Mouse (Mus musculus): Measurements from ENCODE around the gene Nme7. TPM values are rescaled to one million over a fixed set of nuclear protein-coding genes. Genes with fewer than 3 reads are reported as not detected.

Nme7 gene
- total RNA-seq, 2 experiments from 2014 or later = 6.1 to 6.2 TPM

DNA sequence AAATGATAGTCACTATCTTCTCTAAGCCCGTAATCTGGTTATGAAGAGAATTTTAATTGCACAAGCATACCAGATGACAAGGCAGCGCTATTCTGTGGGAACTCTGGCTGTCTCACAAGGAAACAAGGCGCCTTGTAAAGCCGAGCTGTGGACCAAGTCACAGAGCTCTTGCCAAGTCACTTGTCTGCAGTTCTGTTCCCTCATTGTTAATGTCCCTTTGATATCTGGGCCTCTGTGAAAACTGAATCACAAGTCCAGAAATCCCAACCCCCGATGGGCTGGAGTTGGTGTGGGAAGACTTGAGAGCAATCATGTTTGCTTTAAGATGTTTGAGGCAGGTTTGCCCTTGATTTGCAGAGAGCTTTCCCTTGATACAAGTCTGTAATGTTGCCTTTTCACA lies 16.8 kb downstream of the Nme7 start:
- no peak for DNase-seq

DNA sequence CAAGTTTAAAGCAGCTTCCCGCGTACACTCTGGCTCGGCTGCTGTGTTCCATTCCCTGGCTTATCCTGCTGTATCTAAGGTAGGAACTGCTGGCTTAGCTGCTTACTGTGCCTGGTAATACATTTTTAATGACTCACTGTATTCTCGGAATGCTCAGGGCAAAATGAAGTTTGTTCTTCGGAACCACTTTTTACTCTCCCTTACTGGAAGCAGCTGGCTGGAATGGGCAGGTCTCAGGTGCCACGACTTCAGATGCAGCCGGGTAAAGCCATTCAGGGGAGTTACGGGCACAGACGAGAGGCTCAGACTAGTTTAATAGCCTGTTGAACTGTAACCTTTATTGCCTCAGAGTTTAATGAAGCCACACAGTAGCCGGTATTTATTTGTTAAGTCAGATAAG lies 17.5 kb downstream of the Nme7 start:
- no peak for DNase-seq

GRCm38 (mm10) chr1:164322987-164323650 lies 19.2 kb downstream of the Nme7 start:
- DNase-seq = no peak

DNA sequence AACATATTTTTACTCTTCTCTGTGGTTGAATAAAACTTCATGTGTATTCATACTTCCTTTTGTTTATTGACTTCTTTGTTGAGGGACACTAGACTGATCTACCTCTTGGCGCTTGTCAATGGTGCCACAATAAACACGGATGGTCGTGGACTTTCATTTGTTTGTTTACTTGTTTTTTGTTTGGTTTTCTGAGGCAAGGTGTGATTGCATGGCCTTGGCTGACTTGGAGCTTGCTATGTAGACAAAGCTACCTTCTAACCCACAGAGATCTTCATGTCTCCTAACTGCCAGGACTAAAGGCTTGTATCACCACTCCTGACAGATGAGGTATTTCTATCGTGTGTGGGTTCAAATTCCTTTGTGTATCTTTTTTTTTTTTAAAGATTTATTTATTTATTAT lies 20.3 kb downstream of the Nme7 start:
- no peak for DNase-seq

GRCm38 (mm10) chr1:164324878-164325277 lies 21.0 kb downstream of the Nme7 start:
- DNase-seq = no peak

- DNase-seq = no peak
Observed at GRCm38 (mm10) chr1:164326600-164327155, 22.8 kb downstream of the Nme7 start.

GRCm38 (mm10) chr1:164327764-164328163 lies 23.8 kb downstream of the Nme7 start:
- DNase-seq = no peak

- no peak for DNase-seq
Observed at GRCm38 (mm10) chr1:164332559-164332958, 28.6 kb downstream of the Nme7 start.

DNA sequence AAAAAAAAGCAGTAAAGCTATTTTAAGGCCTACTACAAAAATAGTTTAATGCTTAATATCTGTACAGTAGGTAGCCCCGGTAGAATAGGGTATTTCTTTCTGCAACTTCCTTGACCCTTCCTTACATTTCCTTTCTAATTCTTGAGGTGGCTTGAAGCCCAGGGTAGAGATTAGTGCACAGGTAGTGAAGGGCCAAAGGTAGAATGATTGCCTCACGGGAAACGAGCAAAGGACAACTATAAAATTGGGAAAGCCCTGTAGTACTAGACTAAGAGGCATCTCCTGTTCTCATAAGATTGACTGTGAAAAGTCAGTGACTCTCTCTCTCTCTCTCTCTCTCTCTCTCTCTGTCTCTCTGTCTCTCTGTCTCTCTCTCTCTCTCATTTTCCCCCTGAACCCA lies 31.5 kb downstream of the Nme7 start:
- DNase-seq = no peak

DNA sequence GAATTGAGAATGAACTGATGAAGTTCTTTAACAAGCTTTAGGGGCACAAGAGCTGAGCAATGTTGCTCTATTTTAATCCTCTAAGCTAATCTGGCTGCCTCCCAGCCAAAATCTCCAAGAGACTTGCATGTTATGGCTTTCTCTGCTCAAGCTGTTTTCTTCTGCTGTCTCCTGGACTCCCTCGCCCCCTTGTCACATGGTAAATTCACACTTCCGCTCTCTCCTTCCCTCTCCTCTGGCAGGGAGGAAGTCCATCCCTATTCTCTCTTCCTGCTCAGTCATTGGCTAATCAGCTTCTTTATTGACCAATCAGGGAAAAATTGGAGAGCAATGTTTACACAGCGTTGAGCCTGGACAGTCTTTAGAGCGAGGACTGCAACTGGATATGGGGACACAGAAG lies 31.9 kb downstream of the Nme7 start:
- DNase-seq = no peak

DNA sequence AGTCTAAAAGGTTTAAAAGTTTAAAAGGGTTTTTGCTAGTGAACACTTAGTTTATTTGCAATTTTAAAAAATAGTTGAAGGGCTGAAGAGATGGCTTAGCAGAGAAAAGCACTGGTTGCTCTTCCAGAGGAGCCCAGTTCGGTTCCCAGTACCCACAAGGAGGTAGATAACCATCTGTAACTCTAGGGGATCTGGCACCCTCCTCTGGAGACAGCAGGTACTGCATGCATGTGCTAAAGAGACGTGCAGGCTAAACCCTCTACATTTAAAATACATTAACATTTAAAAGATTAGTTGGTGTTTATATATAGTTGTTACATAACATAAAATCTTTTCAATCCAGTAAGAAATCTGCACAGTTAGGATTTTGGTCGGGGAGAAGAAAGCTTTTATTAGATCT lies 38.2 kb downstream of the Nme7 start:
- DNase-seq = peak; percentile 20

DNA sequence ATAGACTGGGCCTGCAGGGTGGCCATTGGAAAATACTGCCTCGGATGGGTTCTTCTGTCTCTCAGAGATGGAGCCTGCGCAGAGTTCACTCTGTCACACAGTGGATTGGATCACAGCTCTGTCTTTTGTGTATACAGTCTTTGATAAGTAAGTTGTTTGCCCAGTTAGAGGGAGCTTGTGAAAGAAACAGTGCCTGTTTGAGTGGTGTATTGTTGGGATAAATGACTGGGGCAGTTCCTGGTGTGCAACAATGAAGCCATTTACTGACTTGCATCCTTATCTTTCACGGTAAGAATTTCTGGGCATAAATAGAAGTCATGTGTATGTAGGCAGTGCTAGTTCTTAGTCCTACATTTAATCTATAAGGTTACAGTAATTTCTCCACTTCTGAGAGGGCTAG lies 49.5 kb downstream of the Nme7 start:
- DNase-seq = no peak

DNA sequence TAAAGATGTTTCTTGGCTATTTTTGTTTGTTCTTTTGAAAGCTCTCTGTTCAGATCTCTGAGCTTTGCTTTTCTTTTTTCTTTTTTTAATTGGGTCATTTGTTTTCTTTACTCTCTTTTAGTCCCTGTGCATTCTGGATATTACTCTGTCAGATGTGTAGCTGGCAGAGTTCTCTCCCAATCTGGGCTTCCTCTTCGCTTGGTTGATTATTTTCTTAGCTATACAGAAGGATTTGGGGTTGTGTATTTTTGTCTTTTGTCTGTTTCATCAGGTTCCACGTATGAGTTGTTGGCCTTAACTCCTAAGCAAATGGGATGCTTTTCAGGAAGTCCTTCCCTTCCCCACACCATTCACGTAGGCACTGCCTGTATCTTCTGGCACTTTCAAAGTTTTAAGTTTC lies 54.1 kb downstream of the Nme7 start:
- DNase-seq = no peak

GRCm38 (mm10) chr1:164361997-164362396 lies 58.1 kb downstream of the Nme7 start:
- DNase-seq = no peak

DNA sequence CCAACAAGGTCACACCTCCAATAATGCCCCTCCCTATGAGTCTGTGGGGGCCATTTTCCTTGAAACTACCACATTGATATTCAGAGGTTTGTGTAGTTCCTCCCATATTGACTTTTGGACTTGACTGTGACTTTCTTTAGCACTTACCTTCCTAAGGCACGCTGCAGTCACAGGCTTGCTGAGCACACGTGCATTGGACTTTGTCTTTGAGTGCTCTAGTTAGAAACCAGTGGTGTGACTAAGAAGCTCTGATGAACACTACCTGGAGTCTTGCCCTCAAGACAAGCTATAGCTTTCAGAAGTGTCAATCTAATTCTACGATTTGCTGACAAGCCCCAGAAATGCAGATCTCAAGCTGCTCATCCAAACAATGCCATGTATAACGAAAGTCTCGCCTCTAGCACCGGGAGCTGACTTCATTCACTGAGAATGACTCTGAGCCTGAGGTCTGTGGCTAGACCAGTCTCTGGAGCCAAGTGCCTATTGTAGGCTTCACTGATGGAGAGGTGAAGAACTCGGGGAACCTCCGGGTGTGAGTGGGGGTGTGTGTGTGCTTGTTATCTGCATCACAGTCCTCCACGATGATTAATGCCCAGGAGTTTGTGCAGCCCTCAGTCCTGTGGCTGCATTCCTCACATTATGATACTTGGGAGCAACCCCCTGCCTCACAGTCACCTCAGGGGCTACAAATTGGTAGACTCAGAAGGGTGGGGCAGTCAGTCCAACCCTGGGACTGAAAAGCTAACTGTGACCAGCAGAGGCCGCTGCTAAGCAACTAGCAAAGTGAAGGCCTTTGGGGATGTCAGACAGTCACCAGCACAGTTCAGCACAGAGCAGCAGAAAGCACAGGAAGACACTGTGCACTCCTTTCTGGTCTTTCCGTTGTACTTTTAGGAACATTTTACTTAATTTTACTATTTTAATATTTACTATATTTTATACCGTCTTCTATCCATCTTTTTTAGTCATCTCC lies 62.5 kb downstream of the Nme7 start:
- peak; percentile 76 for DNase-seq

GRCm38 (mm10) chr1:164368152-164368551 lies 64.2 kb downstream of the Nme7 start:
- no peak for DNase-seq

DNA sequence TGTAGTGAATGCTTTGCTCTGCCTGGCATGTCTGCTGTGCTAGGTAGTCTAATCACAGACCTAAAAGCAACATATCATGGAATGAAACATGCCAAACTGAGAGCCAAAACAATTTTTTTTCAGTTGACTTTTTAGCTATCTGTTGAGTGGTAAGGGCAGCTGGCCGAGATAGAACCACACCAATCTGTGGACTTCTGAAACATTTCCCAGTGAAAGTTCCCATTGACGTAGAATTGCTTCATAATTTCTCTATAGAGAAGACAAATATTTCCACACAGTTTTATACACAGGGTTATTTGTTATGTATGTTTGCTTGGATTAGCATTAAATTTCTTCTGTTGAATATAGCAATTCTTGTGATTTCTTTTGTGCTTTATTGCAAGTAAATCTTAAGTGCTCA lies 65.9 kb downstream of the Nme7 start:
- DNase-seq = no peak

DNA sequence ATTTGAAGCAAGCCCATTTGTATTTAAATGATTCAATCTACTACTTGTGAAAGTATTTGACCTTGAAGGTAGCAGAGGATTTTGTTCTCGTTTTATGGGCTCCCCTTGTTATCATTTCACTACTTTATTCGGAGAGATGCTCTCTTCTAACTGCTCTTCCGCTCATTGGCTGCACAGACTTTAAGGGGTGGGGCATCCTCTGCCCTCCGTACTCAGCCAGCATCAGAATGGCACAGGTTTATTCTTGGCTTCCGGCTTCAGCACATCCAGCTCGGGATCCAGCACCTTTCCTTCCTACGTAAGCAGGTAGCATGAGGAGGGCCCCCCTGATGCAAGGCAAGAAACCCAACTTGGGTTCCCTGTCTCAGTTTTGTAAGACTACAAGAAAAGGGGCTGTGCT lies 69.1 kb downstream of the Nme7 start:
- no peak for DNase-seq

GRCm38 (mm10) chr1:164374020-164374419 lies 70.1 kb downstream of the Nme7 start:
- DNase-seq = no peak

GRCm38 (mm10) chr1:164375626-164376025 lies 71.7 kb downstream of the Nme7 start:
- DNase-seq = no peak

- no peak for DNase-seq
Observed at GRCm38 (mm10) chr1:164376761-164377487, 73.0 kb downstream of the Nme7 start.

DNA sequence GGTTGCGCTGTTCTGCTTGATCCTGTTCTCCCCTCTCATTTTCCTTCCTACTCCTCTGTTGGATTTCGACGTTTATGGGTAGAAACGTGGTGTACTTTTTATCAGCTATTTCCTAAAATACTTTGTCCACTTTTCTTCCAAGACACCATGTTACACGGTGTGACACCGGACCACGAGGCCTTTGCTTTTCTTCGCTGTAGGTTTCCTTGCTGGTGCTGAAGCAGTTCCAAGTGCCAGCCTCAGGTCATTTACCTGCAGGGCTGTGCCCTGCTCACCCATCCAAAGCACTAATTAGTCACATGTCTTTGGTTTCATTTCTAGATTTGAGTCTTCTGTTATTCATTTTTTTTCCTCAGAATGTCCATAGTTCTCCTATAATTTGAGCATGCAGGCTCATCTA lies 79.7 kb downstream of the Nme7 start:
- DNase-seq = no peak

GRCm38 (mm10) chr1:164384354-164384753 lies 80.4 kb downstream of the Nme7 start:
- no peak for DNase-seq

All from gastrocnemius, postnatal 10 days (tissue).